Mouse (Mus musculus) forebrain, embryonic 12.5 days (tissue): ENCODE results near the gene Wdr93. TPM values are rescaled to one million over a fixed set of nuclear protein-coding genes. Genes with fewer than 3 reads are reported as not detected.

ENCODE experiments used
- ATAC-seq: fragments of 200-750 bp; cut with Nextera tagmentation; 2 replicates; pipeline ENCODE4 v1.8.0; 2017; ENCODE audit warnings: moderate TSS enrichment; ENCODE audit not compliant: low FRiP score
- H3K27ac ChIP-seq: fragments of 300-500 bp; sonication (generic); 2 replicates; pipeline ENCODE4 v1.5.1; 2016; ENCODE audit warnings: mild to moderate bottlenecking
- H3K27me3 ChIP-seq: fragments of 300-500 bp; sonication (generic); 2 replicates; pipeline ENCODE4 v1.6.1; 2016; ENCODE audit warnings: mild to moderate bottlenecking
- H3K36me3 ChIP-seq: fragments of 300-500 bp; sonication (generic); replicated peaks from 2 replicates; pipeline ENCODE4 v1.6.1; 2016; ENCODE audit warnings: mild to moderate bottlenecking
- H3K4me1 ChIP-seq: fragments of 300-500 bp; sonication (generic); 2 replicates; pipeline ENCODE4 v1.6.1; 2016
- H3K4me2 ChIP-seq: fragments of 300-500 bp; sonication (generic); 2 replicates; pipeline ENCODE4 v1.6.1; 2016; ENCODE audit warnings: mild to moderate bottlenecking, moderate library complexity
- H3K4me3 ChIP-seq: fragments of 300-500 bp; sonication (generic); replicated peaks from 2 replicates; pipeline ENCODE4 v1.5.1; 2016; ENCODE audit warnings: mild to moderate bottlenecking
- H3K9ac ChIP-seq: fragments of 300-500 bp; sonication (generic); 2 replicates; pipeline ENCODE4 v1.6.1; 2016; ENCODE audit warnings: mild to moderate bottlenecking
- H3K9me3 ChIP-seq: fragments of 300-500 bp; sonication (generic); 2 replicates; pipeline ENCODE4 v1.6.1; 2016
- WGBS: fragments of 180-500 bp; shearing (Covaris S2); methylation state at CpG from one replicate; pipeline ENCODE4 v1.1.7; 2016; 5-methylcytosine and 5-hydroxymethylcytosine counted together
- polyA plus RNA-seq: library from polyadenylated mRNA; unstranded; fragments of >200 nt; fragmentation: Nextera tagmentation; extraction: Ambion mirVana; gene quantifications from 2 replicates; pipeline ENCODE4 v1.2.1, GENCODE M21; 2016

The Wdr93 gene
- polyA plus RNA-seq, 1 experiment from 2014 or later, result 0.24 TPM

GRCm38 (mm10) chr7:79758176-79758575, 15.2 kb downstream of the Wdr93 start:
- H3K4me2 ChIP-seq, result no peak overlapping the region
- H3K4me3 ChIP-seq, result no peak overlapping the region
- no peaks in the 10 kb centered on the region for H3K36me3 ChIP-seq
- H3K9ac ChIP-seq, result no peak overlapping the region
- no peak overlapping the region for H3K27ac ChIP-seq
- ATAC-seq, result no peak
- WGBS, result 78% methylated on average over 6 of the region's 6 CpGs
- H3K9me3 ChIP-seq, result no peaks in the 10 kb centered on the region
- H3K27me3 ChIP-seq, result no peaks in the 10 kb centered on the region
- no peaks in the 10 kb centered on the region for H3K4me1 ChIP-seq

GRCm38 (mm10) chr7:79759766-79760165, 16.8 kb downstream of the Wdr93 start:
- H3K4me2 ChIP-seq, result no peak overlapping the region
- H3K9me3 ChIP-seq, result no peaks in the 10 kb centered on the region
- H3K36me3 ChIP-seq, result no peaks in the 10 kb centered on the region
- H3K4me3 ChIP-seq, result no peak overlapping the region
- H3K9ac ChIP-seq, result no peak overlapping the region
- H3K4me1 ChIP-seq, result no peaks in the 10 kb centered on the region
- H3K27ac ChIP-seq, result no peak overlapping the region
- ATAC-seq, result no peak
- H3K27me3 ChIP-seq, result no peaks in the 10 kb centered on the region

GRCm38 (mm10) chr7:79761124-79761876, 18.3 kb downstream of the Wdr93 start:
- no peak overlapping the region for H3K4me3 ChIP-seq
- no peaks in the 10 kb centered on the region for H3K27me3 ChIP-seq
- WGBS, result 86% methylated on average over 5 of the region's 5 CpGs

GRCm38 (mm10) chr7:79762106-79762505, 19.1 kb downstream of the Wdr93 start:
- no peaks in the 10 kb centered on the region for H3K27me3 ChIP-seq
- H3K36me3 ChIP-seq, result no peaks in the 10 kb centered on the region
- H3K4me3 ChIP-seq, result no peak overlapping the region
- WGBS, result 84% methylated on average over 8 of the region's 8 CpGs
- no peaks in the 10 kb centered on the region for H3K9me3 ChIP-seq
- H3K9ac ChIP-seq, result no peak overlapping the region
- H3K4me1 ChIP-seq, result no peaks in the 10 kb centered on the region
- no peak overlapping the region for H3K27ac ChIP-seq
- ATAC-seq, result no peak
- H3K4me2 ChIP-seq, result no peak overlapping the region

More at GRCm38 (mm10) chr7:79761124-79761876, 18.3 kb downstream of the Wdr93 start:
- Histone ChIP-seq H3K9ac (no peak overlapping the region), H3K9me3 (no peaks in the 10 kb centered on the region), H3K27ac (no peak overlapping the region), H3K4me2 (no peak overlapping the region), H3K4me1 (no peaks in the 10 kb centered on the region), H3K36me3 (no peaks in the 10 kb centered on the region)
- ATAC-seq, result no peak

- H3K4me1 ChIP-seq, result no peaks in the 10 kb centered on the region
- no peaks in the 10 kb centered on the region for H3K9me3 ChIP-seq
- no peak for ATAC-seq
- H3K4me3 ChIP-seq, result no peak overlapping the region
- WGBS, result 50% methylated on average over 1 of the region's 1 CpGs
- no peaks in the 10 kb centered on the region for H3K27me3 ChIP-seq
- H3K4me2 ChIP-seq, result no peak overlapping the region
- H3K27ac ChIP-seq, result no peak overlapping the region
- no peaks in the 10 kb centered on the region for H3K36me3 ChIP-seq
- H3K9ac ChIP-seq, result no peak overlapping the region
These were observed 23.0 kb downstream of the Wdr93 start for GRCm38 (mm10) chr7:79765991-79766390.

- Histone ChIP-seq H3K9ac (no peak overlapping the region), H3K4me1 (no peaks in the 10 kb centered on the region), H3K27ac (no peak overlapping the region), H3K9me3 (no peaks in the 10 kb centered on the region), H3K36me3 (no peaks in the 10 kb centered on the region), H3K4me3 (no peak overlapping the region), H3K4me2 (no peak overlapping the region), H3K27me3 (no peaks in the 10 kb centered on the region)
- ATAC-seq, result no peak
- 92% methylated on average over 3 of the region's 3 CpGs for WGBS
These were observed 26.7 kb downstream of the Wdr93 start for GRCm38 (mm10) chr7:79769664-79770063.

GRCm38 (mm10) chr7:79771561-79772512, 28.9 kb downstream of the Wdr93 start:
- no peak for ATAC-seq
- Histone ChIP-seq H3K27ac (no peak overlapping the region), H3K4me2 (no peak overlapping the region), H3K4me3 (no peak overlapping the region), H3K4me1 (no peaks in the 10 kb centered on the region), H3K36me3 (no peaks in the 10 kb centered on the region), H3K9ac (no peak overlapping the region), H3K9me3 (no peaks in the 10 kb centered on the region), H3K27me3 (no peaks in the 10 kb centered on the region)
- 42% methylated on average over 15 of the region's 15 CpGs for WGBS

- Histone ChIP-seq H3K9me3 (no peaks in the 10 kb centered on the region), H3K9ac (no peak overlapping the region), H3K36me3 (no peaks in the 10 kb centered on the region), H3K4me1 (no peaks in the 10 kb centered on the region), H3K27ac (no peak overlapping the region), H3K27me3 (0 out of 2 replicates have a peak, but pooled peaks cover 4% of the 10 kb centered on the region), H3K4me3 (no peak overlapping the region), H3K4me2 (peak overlapping the region; percentile 38)
- 34% methylated on average over 16 of the region's 16 CpGs for WGBS
- ATAC-seq, result peak; percentile 75; the same call in 1 of the 2 replicates
These were observed 38.0 kb downstream of the Wdr93 start for GRCm38 (mm10) chr7:79780647-79781626.

GRCm38 (mm10) chr7:79781826-79782515, 39.0 kb downstream of the Wdr93 start:
- Histone ChIP-seq H3K27ac (no peak overlapping the region), H3K4me3 (no peak overlapping the region), H3K9me3 (no peaks in the 10 kb centered on the region), H3K9ac (no peak overlapping the region), H3K4me1 (no peaks in the 10 kb centered on the region), H3K36me3 (no peaks in the 10 kb centered on the region), H3K4me2 (no peak overlapping the region), H3K27me3 (peaks cover 4% of the 10 kb centered on the region; the same call in 1 of the 2 replicates)
- 82% methylated on average over 11 of the region's 11 CpGs for WGBS
- no peak for ATAC-seq

- Histone ChIP-seq H3K27me3 (peaks cover 9% of the 10 kb centered on the region; the same call in 1 of the 2 replicates), H3K36me3 (no peaks in the 10 kb centered on the region), H3K9me3 (no peaks in the 10 kb centered on the region), H3K27ac (no peak overlapping the region), H3K4me2 (no peak overlapping the region), H3K9ac (no peak overlapping the region), H3K4me1 (no peaks in the 10 kb centered on the region), H3K4me3 (no peak overlapping the region)
- 78% methylated on average over 2 of the region's 2 CpGs for WGBS
- ATAC-seq, result no peak
These were observed 39.5 kb downstream of the Wdr93 start for GRCm38 (mm10) chr7:79782516-79782855.

GRCm38 (mm10) chr7:79786295-79786694, 43.3 kb downstream of the Wdr93 start:
- Histone ChIP-seq H3K36me3 (no peaks in the 10 kb centered on the region), H3K9ac (no peak overlapping the region), H3K27ac (no peak overlapping the region), H3K4me3 (no peak overlapping the region), H3K9me3 (no peaks in the 10 kb centered on the region), H3K4me1 (no peaks in the 10 kb centered on the region; the same call in 1 of the 2 replicates), H3K4me2 (no peak overlapping the region), H3K27me3 (peaks cover 20% of the 10 kb centered on the region)
- 0 out of 2 replicates have a peak, but pooled peaks have one; percentile 41 for ATAC-seq
- WGBS, result 16% methylated on average over 6 of the region's 6 CpGs
